Mouse (Mus musculus): ENCODE results near the gene Cldn16. TPM values are rescaled to one million over a fixed set of nuclear protein-coding genes. Genes with fewer than 3 reads are reported as not detected.

The Cldn16 gene
- polyA plus RNA-seq (2014; fragmentation: Illumina TruSeq; extraction: RNeasy Lipid Tissue Mini Kit (QIAGEN cat#74804); ENCODE audit: low read depth, low replicate concordance), result 0.36 TPM

GRCm38 (mm10) chr16:26462835-26463234, at the start of gene Cldn16:
TSS of gene Cldn16 (plus strand) at chr16:26463135.

GRCm38 (mm10) chr16:26526669-26527068, 63.7 kb downstream of the Cldn16 start, which contains the start of gene Tmem207:
TSS of gene Tmem207 (minus strand) at chr16:26526769.

Other genes starting within 250 kb of the Cldn16 start
- 26.6 TPM for gene Cldn1, start 91.3 kb upstream of the Cldn16 start, polyA plus RNA-seq (2014; fragmentation: Illumina TruSeq; extraction: RNeasy Lipid Tissue Mini Kit (QIAGEN cat#74804); ENCODE audit: low read depth, low replicate concordance)
- not detected for gene Tmem207, start 63.6 kb downstream of the Cldn16 start, polyA plus RNA-seq (2014; fragmentation: Illumina TruSeq; extraction: RNeasy Lipid Tissue Mini Kit (QIAGEN cat#74804); ENCODE audit: low read depth, low replicate concordance)
- gene Il1rap, start 118.6 kb downstream of the Cldn16 start, polyA plus RNA-seq (2014; fragmentation: Illumina TruSeq; extraction: RNeasy Lipid Tissue Mini Kit (QIAGEN cat#74804); ENCODE audit: low read depth, low replicate concordance), result 4.5 TPM